Mouse (Mus musculus): ENCODE measurements around the gene Iqsec1.
A peak's percentile ranks its signal among the peaks of the same experiment; 100 is the strongest.
"Not testable (repeated sequence)": the region's sequence is repeated elsewhere in the genome, so short reads cannot be mapped to it uniquely, and the experiment has no call there.

Iqsec1 gene

GRCm38 (mm10) chr6:90701391-90701790, 287.1 kb downstream of the Iqsec1 start:
- DNase-seq, result no peak

GRCm38 (mm10) chr6:90700737-90701136, 287.7 kb downstream of the Iqsec1 start:
- DNase-seq, result no peak

- DNase-seq, result no peak
Measured at GRCm38 (mm10) chr6:90700068-90700467, 288.4 kb downstream of the Iqsec1 start.

- no peak for DNase-seq
Measured at GRCm38 (mm10) chr6:90698843-90699242, 289.6 kb downstream of the Iqsec1 start.

GRCm38 (mm10) chr6:90695754-90696153, 292.7 kb downstream of the Iqsec1 start:
- DNase-seq, result peak; percentile 48

- DNase-seq, result no peak
Measured at GRCm38 (mm10) chr6:90692404-90692803, 296.1 kb downstream of the Iqsec1 start.

GRCm38 (mm10) chr6:90691935-90692334, 296.6 kb downstream of the Iqsec1 start:
- DNase-seq, result no peak

GRCm38 (mm10) chr6:90689500-90689899, 299.0 kb downstream of the Iqsec1 start:
- no peak for DNase-seq

- DNase-seq, result no peak
Measured at GRCm38 (mm10) chr6:90688742-90689141, 299.7 kb downstream of the Iqsec1 start.

- DNase-seq, result no peak
Measured at GRCm38 (mm10) chr6:90688003-90688402, 300.5 kb downstream of the Iqsec1 start.

GRCm38 (mm10) chr6:90686812-90687211, 301.7 kb downstream of the Iqsec1 start:
- no peak for DNase-seq

- no peak for DNase-seq
Measured at GRCm38 (mm10) chr6:90683831-90684532, 304.5 kb downstream of the Iqsec1 start.

GRCm38 (mm10) chr6:90680401-90680800, 308.1 kb downstream of the Iqsec1 start:
- no peak for DNase-seq

GRCm38 (mm10) chr6:90678759-90679158, 309.7 kb downstream of the Iqsec1 start:
- no peak for DNase-seq

- no peak for DNase-seq
Measured at GRCm38 (mm10) chr6:90668693-90669092, 319.8 kb downstream of the Iqsec1 start.

- no peak for DNase-seq
Measured at GRCm38 (mm10) chr6:90663736-90664135, 324.7 kb downstream of the Iqsec1 start.

GRCm38 (mm10) chr6:90662148-90662547, 326.3 kb downstream of the Iqsec1 start:
- DNase-seq, result no peak

GRCm38 (mm10) chr6:90661029-90661399, 327.5 kb downstream of the Iqsec1 start:
- DNase-seq, result no peak

GRCm38 (mm10) chr6:90660398-90661028, 328.0 kb downstream of the Iqsec1 start:
- DNase-seq, result no peak

- no peak for DNase-seq
Measured at GRCm38 (mm10) chr6:90659913-90660312, 328.6 kb downstream of the Iqsec1 start.

- DNase-seq, result not testable (repeated sequence)
Measured at GRCm38 (mm10) chr6:90656344-90656850, 332.1 kb downstream of the Iqsec1 start.

GRCm38 (mm10) chr6:90653736-90654135, 334.7 kb downstream of the Iqsec1 start:
- DNase-seq, result peak; percentile 47

- DNase-seq, result no peak
Measured at GRCm38 (mm10) chr6:90650634-90651033, 337.9 kb downstream of the Iqsec1 start.

GRCm38 (mm10) chr6:90649279-90649678, 339.2 kb downstream of the Iqsec1 start:
- no peak for DNase-seq
